Mouse (Mus musculus) liver, adult 2 months (tissue): ENCODE results near the gene H2-DMb1. TPM values are rescaled to one million over a fixed set of nuclear protein-coding genes. Genes with fewer than 3 reads are reported as not detected.

Experiments used
- DNase-seq: peaks from one replicate; pipeline ENCODE4 v3.0.0-alpha.2; 2011; ENCODE audit warnings: low read depth, low spot score; ENCODE audit errors: extremely low read depth
- H3K27ac ChIP-seq: fragments of 200-500 bp; replicated peaks from 2 replicates; pipeline ENCODE4 v1.5.1; 2012; ENCODE audit warnings: low read depth, mild to moderate bottlenecking, control low read depth, inconsistent platforms, low read length; ENCODE audit not compliant: insufficient read depth
- H3K27me3 ChIP-seq: fragments of 200-500 bp; 2 replicates; pipeline ENCODE4 v1.6.1; 2012; ENCODE audit warnings: mild to moderate bottlenecking, moderate library complexity, low read length, inconsistent platforms; ENCODE audit not compliant: control insufficient read depth, insufficient read depth
- H3K36me3 ChIP-seq: fragments of 200-500 bp; 2 replicates; pipeline ENCODE4 v1.6.1; 2012; ENCODE audit warnings: low read length, inconsistent platforms; ENCODE audit not compliant: control insufficient read depth, insufficient read depth
- H3K4me1 ChIP-seq: fragments of 200-500 bp; 2 replicates; pipeline ENCODE4 v1.6.1; 2011; ENCODE audit warnings: low read length; ENCODE audit not compliant: control insufficient read depth, insufficient read depth
- H3K4me3 ChIP-seq: fragments of 200-500 bp; 2 replicates; pipeline ENCODE4 v1.5.1; 2011; ENCODE audit warnings: low read depth, mild to moderate bottlenecking, control low read depth, low read length, moderate library complexity; ENCODE audit not compliant: insufficient read depth
- H3K79me2 ChIP-seq: fragments of 200-500 bp; 2 replicates; pipeline ENCODE4 v1.6.1; 2012; ENCODE audit warnings: inconsistent platforms, mild to moderate bottlenecking, low read length, moderate library complexity; ENCODE audit not compliant: control insufficient read depth, insufficient read depth
- H3K9ac ChIP-seq: fragments of 200-500 bp; 2 replicates; pipeline ENCODE4 v1.6.1; 2012; ENCODE audit warnings: low read depth, mild to moderate bottlenecking, control low read depth, inconsistent platforms, low read length
- CTCF ChIP-seq: fragments of 200-500 bp; IDR thresholded peaks from 2 replicates; pipeline ENCODE4 v1.5.1; 2011; ENCODE audit warnings: low read depth, low read length, control low read depth
- POLR2A ChIP-seq: fragments of 200-500 bp; IDR thresholded peaks from 2 replicates; pipeline ENCODE4 v1.6.1; 2011; ENCODE audit warnings: low read length, control low read depth; ENCODE audit not compliant: insufficient read depth; ENCODE audit errors: extremely low read depth
- WGBS: fragments of 180-500 bp; shearing (Covaris S2); methylation state at CpG from one replicate; pipeline ENCODE4 v1.1.7; 2018; 5-methylcytosine and 5-hydroxymethylcytosine counted together
- polyA plus RNA-seq: library from polyadenylated mRNA; depleted of rRNA; stranded (reverse); fragments of >200 nt; gene quantifications from 2 replicates; pipeline ENCODE4 v1.2.3, GENCODE M21; 2012
- total RNA-seq: library from RNA; depleted of rRNA; stranded (reverse); fragments of >200 nt; gene quantifications from 2 replicates; pipeline ENCODE4 v1.2.3, GENCODE M21; 2014

The H2-DMb1 gene
- total and polyA plus RNA-seq, 2 experiments: 4.2 to 14.5 TPM

DNA sequence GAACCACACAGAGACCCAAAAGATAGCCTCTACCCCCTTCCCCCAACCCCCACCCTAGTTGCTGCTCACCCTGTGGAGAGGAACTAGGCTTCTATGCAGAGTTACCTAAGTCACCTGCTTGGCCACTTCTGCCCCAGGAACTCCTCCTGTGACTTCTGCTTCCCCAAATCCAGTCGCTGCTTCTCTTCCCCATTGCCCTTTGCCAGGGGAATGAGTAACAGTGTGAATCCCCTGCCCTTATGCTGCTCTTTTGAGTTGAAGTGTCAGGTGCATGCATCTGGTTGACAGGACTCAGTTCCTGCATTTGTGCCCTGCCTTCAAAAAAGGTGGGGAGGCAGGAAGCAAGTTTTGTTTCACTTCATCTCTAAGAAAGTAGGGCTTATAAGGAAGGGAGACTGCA is 21.2 kb downstream of the H2-DMb1 start:
- no peak for TF ChIP-seq CTCF
- no peak for TF ChIP-seq POLR2A
- WGBS: 50% methylated on average over 1 of the region's 1 CpGs
- Histone ChIP-seq H3K4me3 (no peak overlapping the region), H3K79me2 (no peaks in the 10 kb centered on the region), H3K27me3 (no peaks in the 10 kb centered on the region), H3K9ac (no peak overlapping the region), H3K36me3 (no peaks in the 10 kb centered on the region), H3K27ac (no peak overlapping the region), H3K4me1 (no peaks in the 10 kb centered on the region)
- DNase-seq: no peak

DNA sequence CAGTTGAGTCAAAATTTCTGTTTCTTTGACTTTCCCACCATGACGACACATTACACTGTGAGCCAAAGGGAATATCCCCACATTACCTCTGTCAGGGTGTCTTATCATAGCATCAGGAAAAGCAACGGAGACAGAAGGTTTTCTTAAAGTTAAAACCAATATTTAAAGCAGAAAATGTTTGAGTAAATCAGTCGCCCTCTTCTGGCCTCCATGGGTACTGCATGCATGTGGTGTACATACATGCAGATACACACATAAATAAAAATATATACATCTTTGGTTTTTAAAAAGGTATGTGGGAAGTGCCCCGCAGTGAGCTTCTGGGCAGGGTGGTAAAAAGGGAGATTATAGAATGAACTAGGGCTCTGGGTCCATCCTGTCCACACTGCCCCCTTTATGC is 24.3 kb downstream of the H2-DMb1 start:
- peaks cover 8% of the 10 kb centered on the region; the same call in 1 of the 2 replicates for H3K4me1 ChIP-seq
- no peak for TF ChIP-seq POLR2A
- no peak for TF ChIP-seq CTCF
- no peaks in the 10 kb centered on the region for H3K79me2 ChIP-seq
- H3K4me3 ChIP-seq: no peak overlapping the region
- H3K36me3 ChIP-seq: no peaks in the 10 kb centered on the region
- no peaks in the 10 kb centered on the region for H3K27me3 ChIP-seq
- no peak overlapping the region for H3K9ac ChIP-seq
- no peak for DNase-seq
- H3K27ac ChIP-seq: no peak overlapping the region
- WGBS: 77% methylated on average over 4 of the region's 4 CpGs

DNA sequence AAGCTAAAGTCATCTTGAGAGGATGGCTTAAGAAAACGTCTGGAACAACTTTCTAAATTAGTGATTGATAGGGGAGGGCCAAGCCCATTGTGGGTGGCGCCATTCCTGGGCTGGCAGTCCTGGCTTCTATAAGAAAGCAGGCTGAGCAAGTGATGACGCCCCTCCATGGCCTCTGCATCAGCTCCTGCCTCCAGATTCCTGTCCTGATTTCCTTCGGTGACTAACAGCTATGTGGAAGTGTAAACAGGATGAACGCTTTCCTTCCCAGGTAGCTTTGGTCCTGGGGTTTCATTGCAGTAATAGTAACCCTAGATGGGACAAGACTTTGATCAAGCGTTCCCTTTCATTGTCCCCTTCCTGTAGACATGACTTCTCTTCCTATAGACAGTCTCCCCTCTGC is 26.1 kb downstream of the H2-DMb1 start:
- 84% methylated on average over 6 of the region's 6 CpGs for WGBS
- H3K36me3 ChIP-seq: 0 out of 2 replicates have a peak, but pooled peaks cover 2% of the 10 kb centered on the region

DNA sequence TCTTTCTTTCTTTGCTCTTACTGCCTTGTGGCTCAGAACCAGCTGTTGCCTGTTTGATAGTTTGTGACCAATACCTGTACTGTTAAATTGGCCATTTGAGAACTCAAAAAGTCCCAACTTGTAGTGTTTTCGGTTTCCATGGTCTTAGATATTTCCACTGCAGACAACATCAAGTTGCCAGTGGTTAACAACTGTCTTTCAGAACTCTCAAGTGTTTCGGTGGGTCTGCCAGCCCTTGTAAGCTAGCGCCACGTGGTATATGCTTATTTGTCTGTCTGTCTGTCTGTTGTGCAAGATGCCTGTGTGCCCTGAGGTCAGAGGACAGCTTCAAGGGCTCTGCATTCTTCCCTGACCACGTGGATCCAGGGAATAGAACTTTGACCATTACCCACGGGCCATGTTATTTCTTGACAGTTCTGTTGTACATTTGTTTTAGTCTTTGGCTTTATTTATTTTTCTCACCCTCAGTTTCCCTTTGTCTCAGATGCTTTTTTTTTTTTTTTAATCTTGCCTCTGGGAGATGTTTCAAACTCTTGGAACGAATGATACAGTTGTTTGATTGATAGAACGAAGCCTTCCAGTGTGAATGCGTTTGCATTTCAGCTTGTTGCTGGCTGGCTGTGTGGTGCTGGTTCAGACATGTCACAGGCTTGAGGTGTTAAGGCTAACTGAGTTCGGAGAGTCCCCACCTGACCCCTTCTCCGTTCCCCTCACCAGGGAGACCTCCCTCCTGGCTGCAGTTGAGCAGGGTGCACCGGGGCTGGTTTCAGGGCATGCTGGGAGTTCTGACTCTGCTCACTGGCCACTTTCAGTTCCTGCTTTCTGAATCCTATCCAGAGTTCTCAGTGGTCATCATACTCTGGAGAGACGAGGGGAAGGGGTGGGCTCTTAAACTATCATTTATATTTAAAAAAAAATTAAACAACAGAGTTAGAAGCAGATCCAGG is 27.3 kb downstream of the H2-DMb1 start:
- H3K4me1 ChIP-seq: peaks cover 8% of the 10 kb centered on the region; the same call in 1 of the 2 replicates
- no peak overlapping the region for H3K9ac ChIP-seq
- 49% methylated on average over 13 of the region's 13 CpGs for WGBS
- peak; percentile 93 for DNase-seq
- peak overlapping the region; percentile 14 for H3K27ac ChIP-seq
- no peak overlapping the region for H3K4me3 ChIP-seq
- H3K27me3 ChIP-seq: no peaks in the 10 kb centered on the region
- H3K36me3 ChIP-seq: 0 out of 2 replicates have a peak, but pooled peaks cover 2% of the 10 kb centered on the region
- no peaks in the 10 kb centered on the region for H3K79me2 ChIP-seq
- TF ChIP-seq POLR2A: no peak
- no peak for TF ChIP-seq CTCF

More for the DNA sequence above, 26.1 kb downstream of the H2-DMb1 start:
- Histone ChIP-seq H3K27me3 (no peaks in the 10 kb centered on the region), H3K27ac (no peak overlapping the region), H3K9ac (no peak overlapping the region), H3K4me3 (no peak overlapping the region), H3K4me1 (peaks cover 8% of the 10 kb centered on the region; the same call in 1 of the 2 replicates), H3K79me2 (no peaks in the 10 kb centered on the region)
- DNase-seq: no peak
- TF ChIP-seq POLR2A (no peak), CTCF (no peak)

DNA sequence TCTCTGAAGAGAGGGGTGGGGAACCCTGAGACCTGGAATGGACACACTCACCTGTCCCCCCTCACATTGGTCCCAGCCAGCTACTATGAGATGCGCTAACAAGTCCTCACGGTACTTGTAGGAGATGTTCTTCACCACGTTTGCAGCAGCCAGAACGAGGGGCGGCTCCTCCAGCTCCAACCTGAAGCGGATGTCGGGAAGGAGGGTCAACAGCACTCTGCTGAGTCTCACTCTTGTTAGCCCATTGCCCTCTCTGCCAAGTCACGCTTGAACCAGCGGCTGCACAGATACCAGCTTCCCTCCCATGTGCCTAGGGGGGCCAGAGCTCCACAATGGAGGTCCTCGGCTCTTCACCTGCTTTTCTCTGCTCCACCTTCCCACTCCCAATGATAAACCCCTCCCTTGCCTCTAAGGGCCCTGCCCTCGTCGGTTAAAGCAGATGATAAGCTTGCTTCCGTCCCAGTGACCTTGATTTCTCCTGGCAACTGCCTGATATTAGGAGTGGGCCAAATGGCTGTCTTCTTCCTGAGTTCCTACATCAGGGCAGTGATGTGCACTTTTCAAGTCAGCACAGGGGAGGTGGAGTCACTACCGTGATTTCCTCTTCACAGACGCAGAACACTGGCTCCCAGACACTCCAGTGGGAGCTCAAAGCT is 30.8 kb downstream of the H2-DMb1 start:
- Histone ChIP-seq H3K4me1 (peaks cover 12% of the 10 kb centered on the region), H3K27ac (no peak overlapping the region), H3K27me3 (no peaks in the 10 kb centered on the region), H3K4me3 (no peak overlapping the region), H3K36me3 (0 out of 2 replicates have a peak, but pooled peaks cover 2% of the 10 kb centered on the region), H3K9ac (no peak overlapping the region), H3K79me2 (no peaks in the 10 kb centered on the region; the same call in 1 of the 2 replicates)
- 83% methylated on average over 15 of the region's 15 CpGs for WGBS
- no peak for TF ChIP-seq CTCF
- TF ChIP-seq POLR2A: no peak
- no peak for DNase-seq
